Mouse (Mus musculus) lung, embryonic 14.5 days (tissue): ENCODE data around the gene Zfyve27. TPM values are rescaled to one million over a fixed set of nuclear protein-coding genes. Genes with fewer than 3 reads are reported as not detected.

ENCODE experiments used
- ATAC-seq: fragments of 200-750 bp; cut with Nextera tagmentation; 2 replicates; pipeline ENCODE4 v1.8.0; 2017; ENCODE audit warnings: mild to moderate bottlenecking, moderate TSS enrichment, moderate library complexity; ENCODE audit not compliant: insufficient read depth
- DNase-seq: peaks from one replicate; pipeline ENCODE4 v3.0.0-alpha.2; 2015
- H3K27ac ChIP-seq: fragments of 300-500 bp; sonication (generic); 2 replicates; pipeline ENCODE4 v1.5.1; 2014; ENCODE audit warnings: low read depth, mild to moderate bottlenecking, moderate library complexity
- H3K27me3 ChIP-seq: fragments of 300-500 bp; sonication (generic); 2 replicates; pipeline ENCODE4 v1.6.1; 2014; ENCODE audit warnings: low read length, control low read depth; ENCODE audit not compliant: insufficient read depth
- H3K36me3 ChIP-seq: fragments of 300-500 bp; sonication (generic); 2 replicates; pipeline ENCODE4 v1.6.1; 2014; ENCODE audit warnings: control low read depth; ENCODE audit not compliant: insufficient read depth
- H3K4me1 ChIP-seq: fragments of 300-500 bp; sonication (generic); 2 replicates; pipeline ENCODE4 v1.6.1; 2014; ENCODE audit warnings: antibody characterized with exemption, control low read depth; ENCODE audit not compliant: insufficient read depth
- H3K4me2 ChIP-seq: fragments of 300-500 bp; sonication (generic); 2 replicates; pipeline ENCODE4 v1.6.1; 2014; ENCODE audit warnings: mild to moderate bottlenecking
- H3K4me3 ChIP-seq: fragments of 300-500 bp; sonication (generic); 2 replicates; pipeline ENCODE4 v1.5.1; 2014; ENCODE audit warnings: low read depth, low read length
- H3K9ac ChIP-seq: fragments of 300-500 bp; sonication (generic); 2 replicates; pipeline ENCODE4 v1.6.1; 2014
- H3K9me3 ChIP-seq: fragments of 300-500 bp; sonication (generic); 2 replicates; pipeline ENCODE4 v1.6.1; 2016; ENCODE audit warnings: low read depth, low read length, control low read depth
- CTCF ChIP-seq: IDR thresholded peaks from 2 replicates; pipeline ENCODE4 v1.5.1; 2016; ENCODE audit warnings: antibody characterized with exemption, low read depth
- WGBS: fragments of 180-500 bp; shearing (Covaris S2); extraction: QIAGEN DNeasy Blood & Tissue Kit; methylation state at CpG from one replicate; pipeline ENCODE4 v1.1.7; 2014; 5-methylcytosine and 5-hydroxymethylcytosine counted together
- polyA plus RNA-seq: library from polyadenylated mRNA; unstranded; fragments of >200 nt; fragmentation: Nextera tagmentation; extraction: Ambion mirVana; gene quantifications from 2 replicates; pipeline ENCODE4 v1.2.1, GENCODE M21; 2014

Zfyve27 gene
- polyA plus RNA-seq, 1 experiment from 2014 or later: 15.2 TPM

GRCm38 (mm10) chr19:42131101-42131500 lies 32.6 kb upstream of the Zfyve27 start:
- Histone ChIP-seq H3K4me2 (no peak overlapping the region), H3K36me3 (no peaks in the 10 kb centered on the region), H3K9ac (no peak overlapping the region), H3K27ac (no peak overlapping the region), H3K4me1 (peaks cover 10% of the 10 kb centered on the region; the same call in 1 of the 2 replicates), H3K9me3 (no peaks in the 10 kb centered on the region), H3K4me3 (no peak overlapping the region), H3K27me3 (no peaks in the 10 kb centered on the region)
- no peak for TF ChIP-seq CTCF
- no peak for DNase-seq
- ATAC-seq: no peak
- 57% methylated on average over 5 of the region's 5 CpGs for WGBS

GRCm38 (mm10) chr19:42135070-42135469 lies 28.7 kb upstream of the Zfyve27 start:
- ATAC-seq: no peak
- H3K27ac ChIP-seq: no peak overlapping the region
- no peaks in the 10 kb centered on the region for H3K27me3 ChIP-seq
- TF ChIP-seq CTCF: no peak
- no peak for DNase-seq
- H3K9me3 ChIP-seq: no peaks in the 10 kb centered on the region
- no peak overlapping the region for H3K4me3 ChIP-seq
- H3K4me1 ChIP-seq: no peaks in the 10 kb centered on the region
- H3K9ac ChIP-seq: no peak overlapping the region
- H3K4me2 ChIP-seq: no peak overlapping the region
- H3K36me3 ChIP-seq: no peaks in the 10 kb centered on the region

DNA sequence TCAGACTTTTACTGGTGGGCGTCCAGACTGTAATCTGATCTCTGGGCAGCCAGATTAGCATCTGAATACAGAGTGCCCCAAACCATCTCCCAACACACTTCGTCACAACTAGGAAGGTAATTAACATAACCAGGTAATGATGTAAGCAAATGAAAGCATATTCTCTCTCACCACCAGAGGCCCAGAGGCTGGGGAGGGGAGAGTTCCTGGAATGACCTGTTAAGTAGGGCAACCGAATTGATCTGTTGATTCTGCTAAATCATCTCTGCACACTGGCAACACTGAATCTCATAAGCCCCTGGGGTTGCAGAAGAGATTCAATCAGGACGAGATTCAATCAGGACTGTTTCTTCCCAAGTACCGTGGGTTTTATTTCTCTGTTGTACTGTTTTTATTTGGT lies 27.6 kb upstream of the Zfyve27 start:
- H3K27ac ChIP-seq: no peak overlapping the region
- H3K27me3 ChIP-seq: no peaks in the 10 kb centered on the region
- H3K4me2 ChIP-seq: no peak overlapping the region
- no peak overlapping the region for H3K9ac ChIP-seq
- TF ChIP-seq CTCF: no peak
- no peaks in the 10 kb centered on the region for H3K36me3 ChIP-seq
- no peaks in the 10 kb centered on the region for H3K4me1 ChIP-seq
- no peaks in the 10 kb centered on the region for H3K9me3 ChIP-seq
- no peak for ATAC-seq
- DNase-seq: no peak
- no peak overlapping the region for H3K4me3 ChIP-seq
- 24% methylated on average over 5 of the region's 5 CpGs for WGBS

DNA sequence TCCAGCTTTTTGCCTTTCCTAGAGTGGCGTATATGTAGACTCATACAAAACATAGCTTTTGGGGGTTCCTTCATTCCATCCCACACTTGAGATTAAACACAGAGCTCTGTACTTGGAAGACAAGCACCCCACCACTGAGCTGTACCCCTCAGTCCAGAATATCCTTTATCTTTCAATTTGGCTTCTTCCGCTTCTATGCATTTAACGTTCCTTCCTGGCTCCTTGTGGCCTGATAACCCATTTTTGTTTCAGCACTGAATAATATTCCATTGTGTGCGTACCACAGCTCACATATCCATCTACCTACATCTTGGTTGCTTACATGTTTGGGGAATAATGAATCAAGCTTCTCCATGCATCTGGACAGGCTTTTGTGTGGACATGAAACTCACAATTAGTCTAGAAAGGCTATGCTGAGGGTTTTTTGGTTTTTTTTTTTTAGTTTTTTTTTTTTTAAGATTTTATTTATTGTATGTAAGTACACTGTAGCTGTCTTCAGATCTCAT lies 26.5 kb upstream of the Zfyve27 start:
- Histone ChIP-seq H3K4me2 (no peak overlapping the region), H3K27ac (no peak overlapping the region), H3K4me1 (no peaks in the 10 kb centered on the region), H3K4me3 (no peak overlapping the region), H3K9ac (no peak overlapping the region), H3K27me3 (no peaks in the 10 kb centered on the region), H3K9me3 (no peaks in the 10 kb centered on the region), H3K36me3 (no peaks in the 10 kb centered on the region)
- ATAC-seq (no peak), DNase-seq (no peak)
- TF ChIP-seq CTCF: no peak
- WGBS: 91% methylated on average over 4 of the region's 4 CpGs

- no peak overlapping the region for H3K9ac ChIP-seq
- H3K4me3 ChIP-seq: no peak overlapping the region
- no peaks in the 10 kb centered on the region for H3K9me3 ChIP-seq
- ATAC-seq (no peak), DNase-seq (no peak)
- H3K27ac ChIP-seq: no peak overlapping the region
- no peaks in the 10 kb centered on the region for H3K27me3 ChIP-seq
- no peak overlapping the region for H3K4me2 ChIP-seq
- no peaks in the 10 kb centered on the region for H3K36me3 ChIP-seq
- no peaks in the 10 kb centered on the region for H3K4me1 ChIP-seq
- WGBS: 76% methylated on average over 15 of the region's 15 CpGs
- no peak for TF ChIP-seq CTCF
Observed at GRCm38 (mm10) chr19:42138517-42139285, 25.1 kb upstream of the Zfyve27 start.

- Histone ChIP-seq H3K27ac (no peak overlapping the region), H3K36me3 (no peaks in the 10 kb centered on the region), H3K4me3 (no peak overlapping the region), H3K4me1 (no peaks in the 10 kb centered on the region), H3K27me3 (no peaks in the 10 kb centered on the region), H3K4me2 (no peak overlapping the region), H3K9ac (no peak overlapping the region), H3K9me3 (no peaks in the 10 kb centered on the region)
- WGBS: 74% methylated on average over 5 of the region's 5 CpGs
- no peak for TF ChIP-seq CTCF
- ATAC-seq (no peak), DNase-seq (no peak)
Observed at GRCm38 (mm10) chr19:42139724-42140517, 23.8 kb upstream of the Zfyve27 start.

DNA sequence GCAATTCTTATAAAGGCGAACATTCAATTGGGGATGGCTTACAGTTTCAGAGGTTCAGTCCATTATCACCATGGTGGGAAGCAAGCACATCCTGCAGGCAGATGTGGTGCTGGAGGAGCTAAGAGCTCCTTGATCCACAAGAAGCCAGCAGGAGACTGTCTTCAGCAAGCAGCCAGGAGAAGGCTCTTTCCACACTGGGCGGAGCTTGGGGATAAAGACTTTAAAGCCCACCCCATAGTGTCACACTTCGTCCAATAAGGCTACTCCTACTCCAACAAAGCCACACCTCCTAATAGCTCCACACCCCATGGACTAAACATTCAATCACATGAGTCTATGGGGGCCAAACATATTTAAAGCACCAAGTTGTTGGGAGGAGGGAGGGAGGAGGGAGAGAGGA lies 21.8 kb upstream of the Zfyve27 start:
- no peaks in the 10 kb centered on the region for H3K27me3 ChIP-seq
- WGBS: 74% methylated on average over 3 of the region's 3 CpGs
- H3K27ac ChIP-seq: no peak overlapping the region
- no peaks in the 10 kb centered on the region; the same call in 1 of the 2 replicates for H3K4me1 ChIP-seq
- ATAC-seq (no peak), DNase-seq (no peak)
- no peak overlapping the region for H3K4me3 ChIP-seq
- H3K9ac ChIP-seq: no peak overlapping the region
- no peak overlapping the region for H3K4me2 ChIP-seq
- H3K36me3 ChIP-seq: no peaks in the 10 kb centered on the region
- TF ChIP-seq CTCF: no peak
- no peaks in the 10 kb centered on the region for H3K9me3 ChIP-seq
